Mouse (Mus musculus): ENCODE measurements at regions not wholly inside any gene's neighbourhood (a gene's known extent, or its start where the extent isn't known, plus 50 kb on each side); places are given as distances from the start of the nearest gene placed in this dataset.
A peak's percentile ranks its signal among the peaks of the same experiment; 100 is the strongest.

DNA sequence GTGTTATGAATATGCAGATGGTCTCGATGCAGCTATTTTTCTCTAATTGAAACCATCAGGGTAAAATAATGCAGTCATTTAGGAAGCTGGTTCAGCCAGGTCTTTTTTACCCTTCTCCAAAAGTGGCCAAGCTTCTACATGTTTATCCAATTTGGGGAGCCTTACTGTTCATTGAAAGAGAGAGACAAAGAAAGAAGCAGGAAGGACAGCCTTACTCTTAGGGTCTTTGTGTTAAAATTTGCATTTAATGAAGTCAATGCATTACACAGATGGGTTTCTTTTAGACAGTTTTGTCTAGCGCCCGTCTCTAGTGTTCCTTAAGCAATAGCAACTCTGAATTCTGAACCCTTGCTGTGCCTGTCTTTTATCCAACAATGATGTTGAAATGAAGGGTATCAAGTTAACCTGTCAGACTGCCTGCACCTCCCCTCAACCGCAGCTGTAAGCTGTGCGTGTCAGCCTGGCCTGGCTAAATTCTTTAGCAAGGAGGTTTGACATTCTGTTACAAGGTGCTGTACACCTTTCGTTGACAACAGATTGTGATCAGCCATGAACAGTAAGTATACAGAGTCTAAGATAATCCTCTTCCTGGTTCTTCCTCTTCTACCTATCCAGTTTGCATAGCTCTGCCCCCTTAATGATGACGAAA lies 91.3 kb upstream of the Ddit4l start:
- Histone ChIP-seq H3K36me3 (no peaks in the 10 kb centered on the region), H3K9me3 (no peaks in the 10 kb centered on the region), H3K4me2 (replicated peaks) (no peak overlapping the region), H3K4me1 (peaks cover 6% of the 10 kb centered on the region; the same call in 1 of the 2 replicates), H3K4me3 (no peak overlapping the region), H3K27ac (no peak overlapping the region), H3K9ac (no peak overlapping the region), H3K27me3 (replicated peaks) (no peaks in the 10 kb centered on the region)
- 50% methylated on average over 7 of the region's 7 CpGs for WGBS
- no peak for ATAC-seq (ENCODE audit: low FRiP score, low read depth)

DNA sequence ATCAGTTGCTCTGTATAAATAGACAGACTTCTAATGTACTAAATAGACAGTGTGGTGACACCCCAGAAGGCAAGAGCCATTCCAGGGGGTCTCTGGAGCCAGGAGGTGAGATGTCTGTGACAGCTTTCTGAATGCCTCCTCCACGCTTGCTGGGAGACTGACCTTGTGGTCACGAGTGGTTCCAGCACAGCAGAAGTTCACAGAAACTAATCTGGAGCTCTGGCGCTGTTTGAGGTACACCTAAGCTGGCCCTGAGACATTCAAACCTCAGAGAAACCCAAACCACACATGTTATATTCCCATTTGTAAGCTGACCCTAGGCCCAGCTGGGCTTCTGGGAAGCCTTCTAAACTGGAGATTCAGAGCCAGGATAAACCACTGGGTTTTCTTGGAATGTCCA lies 79.7 kb upstream of the Ddit4l start:
- no peak for ATAC-seq (ENCODE audit: low FRiP score, low read depth)
- Histone ChIP-seq H3K4me2 (replicated peaks) (no peak overlapping the region), H3K4me3 (no peak overlapping the region), H3K27me3 (replicated peaks) (0 out of 2 replicates have a peak, but pooled peaks cover 3% of the 10 kb centered on the region), H3K9me3 (no peaks in the 10 kb centered on the region), H3K27ac (no peak overlapping the region), H3K36me3 (no peaks in the 10 kb centered on the region), H3K9ac (no peak overlapping the region), H3K4me1 (0 out of 2 replicates have a peak, but pooled peaks cover under 1% of the 10 kb centered on the region)
- 81% methylated on average over 3 of the region's 3 CpGs for WGBS

DNA sequence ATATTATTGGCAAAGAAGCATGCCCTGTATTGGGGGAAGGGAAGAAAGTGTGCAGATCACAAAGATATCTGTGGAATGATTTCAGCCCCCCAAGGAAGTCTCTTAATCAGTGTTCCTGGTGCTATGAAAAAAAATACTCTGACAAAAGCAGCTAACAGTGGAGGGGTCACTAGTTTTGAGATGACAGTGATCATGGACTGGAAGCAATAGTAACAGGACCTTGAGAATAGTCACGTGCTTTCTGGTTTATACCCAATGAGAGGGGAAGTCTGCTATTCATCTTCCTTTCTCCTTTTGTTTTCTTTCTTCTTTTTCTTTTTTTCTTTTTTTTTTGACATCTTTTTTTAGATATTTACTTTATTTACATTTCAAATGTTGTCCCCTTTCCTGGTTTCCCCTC lies 79.1 kb upstream of the Ddit4l start:
- H3K27me3 ChIP-seq (replicated peaks): 0 out of 2 replicates have a peak, but pooled peaks cover 4% of the 10 kb centered on the region

DNA sequence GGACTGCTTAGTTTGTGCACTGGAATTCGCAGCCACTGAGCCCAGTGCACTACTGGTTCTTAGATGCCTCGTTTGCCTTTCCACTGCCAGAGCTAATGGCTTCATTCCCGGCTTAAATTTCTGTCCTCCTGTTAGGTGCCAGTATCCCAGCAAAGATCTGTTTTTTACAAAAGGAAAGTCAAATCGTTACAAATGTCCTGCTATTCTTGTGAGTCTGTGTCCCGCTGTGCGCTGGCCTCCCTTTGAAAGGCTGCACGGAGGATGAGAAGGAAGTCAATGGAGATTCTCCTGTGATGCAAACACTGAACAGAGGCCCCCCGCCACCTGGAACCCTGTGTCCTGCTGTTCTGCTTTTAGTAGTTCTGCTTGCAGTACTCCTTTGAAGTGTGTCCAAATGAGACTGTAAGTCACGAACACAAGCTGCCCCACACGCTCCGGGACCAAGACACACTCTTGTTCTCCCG lies 74.0 kb upstream of the Ddit4l start:
- no peaks in the 10 kb centered on the region for H3K9me3 ChIP-seq
- H3K4me3 ChIP-seq: peak overlapping the region; percentile 5; the same call in 1 of the 2 replicates
- H3K4me1 ChIP-seq: peaks cover 9% of the 10 kb centered on the region; the same call in 1 of the 2 replicates
- peak; percentile 91 for ATAC-seq (ENCODE audit: low FRiP score, low read depth)
- peak overlapping the region; percentile 57 for H3K4me2 ChIP-seq (replicated peaks)
- H3K27me3 ChIP-seq (replicated peaks): 0 out of 2 replicates have a peak, but pooled peaks cover 4% of the 10 kb centered on the region
- no peak overlapping the region for H3K27ac ChIP-seq
- H3K36me3 ChIP-seq: no peaks in the 10 kb centered on the region
- no peak overlapping the region for H3K9ac ChIP-seq
- WGBS: 3% methylated on average over 12 of the region's 12 CpGs

More for the DNA sequence above, 79.1 kb upstream of the Ddit4l start:
- H3K4me3 ChIP-seq: no peak overlapping the region
- H3K9me3 ChIP-seq: no peaks in the 10 kb centered on the region
- WGBS: 58% methylated on average over 1 of the region's 1 CpGs
- H3K27ac ChIP-seq: no peak overlapping the region
- ATAC-seq (ENCODE audit: low FRiP score, low read depth): no peak
- H3K9ac ChIP-seq: no peak overlapping the region
- H3K4me1 ChIP-seq: 0 out of 2 replicates have a peak, but pooled peaks cover 4% of the 10 kb centered on the region
- no peak overlapping the region for H3K4me2 ChIP-seq (replicated peaks)
- H3K36me3 ChIP-seq: no peaks in the 10 kb centered on the region

DNA sequence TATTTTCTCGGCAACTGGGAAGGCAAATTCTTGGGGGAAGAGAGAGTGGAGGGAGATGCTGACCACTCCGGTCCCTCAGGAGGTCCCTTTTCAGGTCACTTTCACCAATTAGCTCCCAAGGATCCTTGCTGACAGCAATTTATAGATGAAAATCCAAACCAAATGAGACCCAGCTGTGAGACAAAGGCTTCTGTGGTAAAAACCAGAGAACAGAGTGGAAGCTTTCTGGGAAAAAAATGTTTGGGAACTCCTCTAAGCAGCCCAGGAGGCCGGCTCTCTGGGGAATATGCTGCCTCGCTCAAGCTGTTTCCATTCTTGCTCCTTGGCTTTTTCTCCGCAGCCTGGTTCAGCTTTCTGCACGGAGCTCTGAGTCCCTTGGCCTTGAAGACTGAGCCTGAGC lies 73.5 kb upstream of the Ddit4l start:
- H3K4me1 ChIP-seq: peaks cover 9% of the 10 kb centered on the region; the same call in 1 of the 2 replicates
- H3K36me3 ChIP-seq: no peaks in the 10 kb centered on the region
- 0 out of 2 replicates have a peak, but pooled peaks cover 4% of the 10 kb centered on the region for H3K27me3 ChIP-seq (replicated peaks)
- H3K27ac ChIP-seq: no peak overlapping the region
- WGBS: under 1% methylated on average over 6 of the region's 6 CpGs
- 0 out of 2 replicates have a peak overlapping the region, but pooled peaks have one; percentile 5 for H3K4me3 ChIP-seq
- peak; percentile 38 for ATAC-seq (ENCODE audit: low FRiP score, low read depth)
- no peaks in the 10 kb centered on the region for H3K9me3 ChIP-seq
- no peak overlapping the region for H3K9ac ChIP-seq
- H3K4me2 ChIP-seq (replicated peaks): peak overlapping the region; percentile 57

DNA sequence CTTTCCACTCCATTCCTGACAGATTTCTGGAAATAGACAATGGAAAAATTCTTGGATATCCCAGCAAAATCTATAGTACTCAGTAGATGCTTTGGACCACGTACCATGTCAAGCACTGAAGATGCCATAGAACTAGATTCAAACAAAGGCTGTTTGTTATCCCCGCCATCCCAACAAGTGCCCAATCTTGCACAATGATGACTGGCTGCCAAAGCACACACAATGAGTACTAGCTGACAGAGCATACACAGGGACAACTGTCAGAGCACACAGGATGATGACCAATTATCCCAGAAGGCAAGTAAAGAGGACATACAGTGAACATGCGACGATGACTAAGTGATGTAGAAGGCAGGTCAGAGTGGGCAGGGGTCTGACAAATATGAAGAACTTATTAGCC lies 70.7 kb upstream of the Ddit4l start:
- Histone ChIP-seq H3K4me2 (replicated peaks) (no peak overlapping the region), H3K9ac (no peak overlapping the region), H3K27me3 (replicated peaks) (0 out of 2 replicates have a peak, but pooled peaks cover 4% of the 10 kb centered on the region), H3K4me3 (no peak overlapping the region), H3K4me1 (peaks cover 9% of the 10 kb centered on the region; the same call in 1 of the 2 replicates), H3K36me3 (no peaks in the 10 kb centered on the region), H3K9me3 (no peaks in the 10 kb centered on the region), H3K27ac (no peak overlapping the region)
- 95% methylated on average over 4 of the region's 4 CpGs for WGBS
- ATAC-seq (ENCODE audit: low FRiP score, low read depth): no peak

DNA sequence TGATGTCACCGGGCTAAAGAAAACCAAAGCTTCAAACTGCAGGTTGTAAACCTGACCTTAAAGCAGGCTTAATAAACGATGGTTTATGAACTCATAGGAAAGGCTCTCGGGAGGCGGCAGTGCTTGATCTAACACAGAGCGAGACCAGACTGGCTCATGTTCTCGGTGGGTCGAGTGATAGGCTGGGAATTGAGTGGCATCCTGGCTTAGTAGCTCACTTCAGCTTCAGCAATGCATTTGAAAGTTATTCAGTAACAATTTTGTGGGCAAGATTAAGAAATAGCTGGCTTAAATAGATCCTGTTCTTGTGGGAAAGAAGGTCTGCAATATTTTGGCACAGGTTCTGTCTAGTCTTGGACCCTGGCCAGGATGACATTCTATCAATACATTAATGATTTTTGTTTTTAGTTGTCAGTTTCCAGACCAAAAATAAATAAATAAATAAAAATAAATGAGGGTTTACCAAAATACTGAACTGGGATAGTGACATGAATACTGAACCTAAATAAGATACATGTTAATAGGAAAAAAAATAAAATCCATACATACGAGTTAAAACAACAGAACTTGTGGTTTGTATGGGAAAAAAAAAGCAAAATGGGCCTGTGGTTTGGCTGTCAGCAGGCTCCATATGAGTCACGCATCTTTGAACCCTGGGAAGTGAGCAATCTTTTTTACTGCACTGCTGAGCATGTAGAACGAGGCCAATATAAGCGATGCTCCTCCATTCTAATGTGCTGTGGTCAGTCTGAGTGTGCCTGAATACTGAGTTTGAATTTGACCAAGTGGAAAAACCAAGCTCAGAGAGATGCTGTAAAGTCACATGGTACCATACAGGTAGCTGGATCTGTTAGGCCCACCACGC lies 68.7 kb upstream of the Ddit4l start:
- ATAC-seq (ENCODE audit: low FRiP score, low read depth): no peak
- peaks cover 4% of the 10 kb centered on the region; the same call in 1 of the 2 replicates for H3K4me1 ChIP-seq

DNA sequence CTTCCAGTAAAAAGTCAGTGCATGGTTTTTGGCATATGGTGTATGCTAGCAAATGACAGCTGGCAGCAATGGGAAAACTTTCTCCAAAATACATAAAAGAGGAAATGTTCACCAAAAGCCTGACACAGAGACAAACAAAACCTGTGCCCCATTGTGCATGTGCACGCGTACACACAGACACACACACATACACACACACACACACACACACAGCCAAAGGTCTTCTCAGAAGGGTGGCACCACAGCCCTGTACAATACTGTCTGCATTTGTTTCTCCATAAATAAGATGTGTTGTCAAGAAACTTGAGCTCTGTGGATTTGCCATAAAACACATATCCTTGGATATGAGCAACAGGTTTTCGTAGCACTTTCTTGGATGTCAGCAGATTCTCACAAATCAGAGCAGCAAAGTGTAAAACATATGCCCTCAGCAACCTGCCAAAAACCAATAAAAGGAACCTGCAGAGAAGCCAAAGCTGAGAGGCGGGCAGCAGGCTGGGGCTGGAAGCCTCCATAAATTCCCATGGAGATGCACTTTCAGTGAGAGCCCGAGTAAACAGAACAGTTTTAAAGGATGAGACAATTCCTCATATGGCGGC lies 60.5 kb upstream of the Ddit4l start:
- H3K9ac ChIP-seq: no peak overlapping the region
- H3K36me3 ChIP-seq: no peaks in the 10 kb centered on the region
- no peak for ATAC-seq (ENCODE audit: low FRiP score, low read depth)
- H3K9me3 ChIP-seq: no peaks in the 10 kb centered on the region
- 44% methylated on average over 6 of the region's 6 CpGs for WGBS
- no peak overlapping the region for H3K4me3 ChIP-seq
- H3K27ac ChIP-seq: no peak overlapping the region
- no peaks in the 10 kb centered on the region for H3K27me3 ChIP-seq (replicated peaks)
- 0 out of 2 replicates have a peak, but pooled peaks cover 4% of the 10 kb centered on the region for H3K4me1 ChIP-seq
- H3K4me2 ChIP-seq (replicated peaks): no peak overlapping the region

More for the DNA sequence above, 68.7 kb upstream of the Ddit4l start:
- no peaks in the 10 kb centered on the region for H3K27me3 ChIP-seq (replicated peaks)
- H3K27ac ChIP-seq: no peak overlapping the region
- H3K4me3 ChIP-seq: no peak overlapping the region
- WGBS: 82% methylated on average over 12 of the region's 12 CpGs
- no peak overlapping the region for H3K9ac ChIP-seq
- no peaks in the 10 kb centered on the region for H3K36me3 ChIP-seq
- H3K4me2 ChIP-seq (replicated peaks): no peak overlapping the region
- no peaks in the 10 kb centered on the region for H3K9me3 ChIP-seq

DNA sequence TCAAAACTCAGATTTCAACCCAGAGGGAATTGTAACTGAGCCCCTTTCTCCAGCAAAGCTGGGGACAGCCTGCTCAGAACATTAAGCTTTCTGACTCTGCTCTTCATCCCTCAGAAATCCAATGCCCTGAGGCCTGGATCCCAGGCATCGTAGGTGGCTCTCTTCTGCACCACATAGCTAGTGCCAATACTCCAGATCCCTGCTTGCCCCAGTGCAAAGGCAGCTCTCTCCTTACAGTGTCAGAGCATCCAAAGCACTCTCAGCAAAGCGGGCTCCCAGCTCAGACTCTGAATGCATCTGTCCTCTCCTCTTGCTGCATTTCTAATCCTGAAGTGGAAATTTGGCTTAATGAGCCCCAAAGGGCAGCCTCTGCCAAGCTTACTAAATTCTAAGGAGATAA lies 59.4 kb upstream of the Ddit4l start:
- Histone ChIP-seq H3K27me3 (replicated peaks) (no peaks in the 10 kb centered on the region), H3K4me1 (0 out of 2 replicates have a peak, but pooled peaks cover 4% of the 10 kb centered on the region), H3K9me3 (no peaks in the 10 kb centered on the region), H3K4me2 (replicated peaks) (no peak overlapping the region), H3K9ac (no peak overlapping the region), H3K27ac (no peak overlapping the region), H3K4me3 (no peak overlapping the region), H3K36me3 (no peaks in the 10 kb centered on the region)
- WGBS: 78% methylated on average over 2 of the region's 2 CpGs
- no peak for ATAC-seq (ENCODE audit: low FRiP score, low read depth)

DNA sequence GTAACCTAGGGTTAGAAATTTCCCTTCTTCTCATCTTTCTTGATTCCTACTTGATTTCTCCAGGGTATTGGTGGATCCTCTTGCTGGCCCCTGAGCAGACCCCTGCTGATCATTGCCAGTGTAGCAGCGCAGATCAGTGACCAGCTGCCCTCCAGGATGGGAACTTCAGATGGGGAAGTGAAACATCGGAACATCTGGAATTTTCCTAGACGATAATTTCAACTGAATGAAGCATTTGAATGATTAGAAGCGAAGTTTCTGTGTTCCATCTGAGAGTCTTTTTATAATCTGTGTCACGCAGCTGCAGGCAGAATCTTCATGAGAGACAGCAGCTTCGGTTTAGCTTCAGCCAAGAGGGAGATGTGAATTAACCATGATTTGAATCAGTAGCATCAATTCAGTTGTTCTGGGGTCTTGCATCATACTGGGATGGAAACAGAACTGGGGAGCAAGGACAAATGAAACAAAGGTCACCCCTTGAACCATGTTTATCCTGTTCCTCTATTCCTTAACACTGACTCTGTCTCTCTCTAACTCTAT lies 57.8 kb upstream of the Ddit4l start:
- Histone ChIP-seq H3K27ac (no peak overlapping the region), H3K9ac (no peak overlapping the region), H3K4me1 (0 out of 2 replicates have a peak, but pooled peaks cover 4% of the 10 kb centered on the region), H3K4me3 (no peak overlapping the region), H3K4me2 (replicated peaks) (no peak overlapping the region), H3K36me3 (no peaks in the 10 kb centered on the region), H3K9me3 (no peaks in the 10 kb centered on the region), H3K27me3 (replicated peaks) (no peaks in the 10 kb centered on the region)
- no peak for ATAC-seq (ENCODE audit: low FRiP score, low read depth)
- 83% methylated on average over 6 of the region's 6 CpGs for WGBS

DNA sequence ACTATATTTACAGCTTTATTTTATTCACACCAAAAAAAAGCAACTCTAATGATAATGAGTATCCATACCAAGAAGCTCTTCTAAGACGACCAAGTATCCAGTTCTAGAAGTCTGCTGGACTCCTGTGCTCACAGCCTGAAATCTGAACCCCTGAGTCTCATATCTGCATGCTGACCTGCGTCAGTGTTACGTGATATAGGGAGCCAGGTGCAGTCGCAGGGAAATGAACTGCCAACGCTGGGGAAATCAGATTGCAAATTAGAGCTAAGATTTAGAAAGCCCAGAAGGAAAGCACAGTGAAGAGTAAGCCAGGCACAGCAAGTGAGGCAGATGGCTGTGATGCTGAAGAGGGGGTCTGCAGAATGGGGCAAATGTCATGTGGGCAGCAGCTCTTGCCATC lies 57.1 kb upstream of the Ddit4l start:
- no peak for ATAC-seq (ENCODE audit: low FRiP score, low read depth)
- 67% methylated on average over 5 of the region's 5 CpGs for WGBS
- no peak overlapping the region for H3K4me2 ChIP-seq (replicated peaks)
- H3K4me3 ChIP-seq: no peak overlapping the region
- H3K27me3 ChIP-seq (replicated peaks): no peaks in the 10 kb centered on the region
- H3K4me1 ChIP-seq: 0 out of 2 replicates have a peak, but pooled peaks cover 4% of the 10 kb centered on the region
- H3K36me3 ChIP-seq: no peaks in the 10 kb centered on the region
- H3K9ac ChIP-seq: no peak overlapping the region
- H3K9me3 ChIP-seq: no peaks in the 10 kb centered on the region
- H3K27ac ChIP-seq: no peak overlapping the region

Measured in neural tube, embryonic 12.5 days (tissue).